Mouse (Mus musculus): Measurements from ENCODE around the gene H2-DMb1. TPM values are rescaled to one million over a fixed set of nuclear protein-coding genes. Genes with fewer than 3 reads are reported as not detected.

H2-DMb1 gene
- polyA plus RNA-seq, 1 experiment: 146 TPM

GRCm38 (mm10) chr17:34209680-34210079, 56.8 kb downstream of the H2-DMb1 start:
- no peak overlapping the region for H3K4me3 ChIP-seq (replicated peaks; ENCODE audit: extremely low read depth, low read depth, low read length)
- TF ChIP-seq CTCF (IDR thresholded peaks at IDR 0.05; ENCODE audit: insufficient read depth, low read length): peak; percentile 40; the same call in 1 of the 2 replicates
- TF ChIP-seq POLR2A (IDR thresholded peaks at IDR 0.05; ENCODE audit: borderline replicate concordance, extremely low read depth, low read depth, low read length): no peak
- 53% methylated on average over 3 of the region's 3 CpGs for WGBS
- H3K4me1 ChIP-seq (ENCODE audit: control insufficient read depth, insufficient read depth, low read length): 0 out of 2 replicates have a peak, but pooled peaks cover 5% of the 10 kb centered on the region
- DNase-seq: no peak

Other genes starting within 250 kb of the H2-DMb1 start
- 0.33 and 0.41 TPM in 2 replicates for gene Platr17, start 247.9 kb upstream of the H2-DMb1 start, polyA plus RNA-seq (2012; rRNA removed)
- gene Daxx, start 243.7 kb upstream of the H2-DMb1 start, polyA plus RNA-seq (2012; rRNA removed): 33.7 and 35.9 TPM in 2 replicates
- gene Tapbp, start 237.2 kb upstream of the H2-DMb1 start, polyA plus RNA-seq (2012; rRNA removed): 225 and 249 TPM in 2 replicates
- 65.1 and 92.1 TPM in 2 replicates for gene Zbtb22, start 237.2 kb upstream of the H2-DMb1 start, polyA plus RNA-seq (2012; rRNA removed)
- 247 and 272 TPM in 2 replicates for gene Rgl2, start 223.5 kb upstream of the H2-DMb1 start, polyA plus RNA-seq (2012; rRNA removed)
- 19.2 and 26.2 TPM in 2 replicates for gene Pfdn6, start 212.7 kb upstream of the H2-DMb1 start, polyA plus RNA-seq (2012; rRNA removed)
- 13.4 and 16.8 TPM in 2 replicates for gene Wdr46, start 212.4 kb upstream of the H2-DMb1 start, polyA plus RNA-seq (2012; rRNA removed)
- 11.4 and 12.6 TPM in 2 replicates for gene B3galt4, start 201.6 kb upstream of the H2-DMb1 start, polyA plus RNA-seq (2012; rRNA removed)
- 62.8 and 70.3 TPM in 2 replicates for gene Vps52, start 197.3 kb upstream of the H2-DMb1 start, polyA plus RNA-seq (2012; rRNA removed)
- 260 and 331 TPM in 2 replicates for gene Rps18, start 197.1 kb upstream of the H2-DMb1 start, polyA plus RNA-seq (2012; rRNA removed)
- gene H2-K1, start 152.7 kb upstream of the H2-DMb1 start, polyA plus RNA-seq (2012; rRNA removed): 2,389 and 3,036 TPM in 2 replicates
- 40.7 and 53.6 TPM in 2 replicates for gene Ring1, start 128.4 kb upstream of the H2-DMb1 start, polyA plus RNA-seq (2012; rRNA removed)
- 91.2 and 130 TPM in 2 replicates for gene H2-Ke6, start 125.0 kb upstream of the H2-DMb1 start, polyA plus RNA-seq (2012; rRNA removed)
- 161 and 183 TPM in 2 replicates for gene Slc39a7, start 121.4 kb upstream of the H2-DMb1 start, polyA plus RNA-seq (2012; rRNA removed)
- gene Rxrb, start 121.3 kb upstream of the H2-DMb1 start, polyA plus RNA-seq (2012; rRNA removed): 63.2 and 79.8 TPM in 2 replicates
- gene Col11a2, start 113.6 kb upstream of the H2-DMb1 start, polyA plus RNA-seq (2012; rRNA removed): 1.0 and 1.3 TPM in 2 replicates
- gene H2-Oa, start 60.7 kb upstream of the H2-DMb1 start, polyA plus RNA-seq (2012; rRNA removed): 14.1 and 19.8 TPM in 2 replicates
- gene H2-DMa, start 33.5 kb upstream of the H2-DMb1 start, polyA plus RNA-seq (2012; rRNA removed): 109 and 118 TPM in 2 replicates
- gene Brd2, start 30.4 kb upstream of the H2-DMb1 start, polyA plus RNA-seq (2012; rRNA removed): 101 and 140 TPM in 2 replicates
- 33.3 and 38.9 TPM in 2 replicates for gene H2-DMb2, start 9.8 kb upstream of the H2-DMb1 start, polyA plus RNA-seq (2012; rRNA removed)
- 45.1 and 46.3 TPM in 2 replicates for gene Tap1, start 34.5 kb downstream of the H2-DMb1 start, polyA plus RNA-seq (2012; rRNA removed)
- gene Psmb9, start 34.7 kb downstream of the H2-DMb1 start, polyA plus RNA-seq (2012; rRNA removed): 83.8 and 99.1 TPM in 2 replicates
- gene Psmb8, start 44.6 kb downstream of the H2-DMb1 start, polyA plus RNA-seq (2012; rRNA removed): 112 and 130 TPM in 2 replicates
- gene Tap2, start 50.5 kb downstream of the H2-DMb1 start, polyA plus RNA-seq (2012; rRNA removed): 68.8 and 70.9 TPM in 2 replicates
- 18.8 and 34.6 TPM in 2 replicates for gene H2-Ob, start 85.8 kb downstream of the H2-DMb1 start, polyA plus RNA-seq (2012; rRNA removed)
- gene H2-Ab1, start 104.6 kb downstream of the H2-DMb1 start, polyA plus RNA-seq (2012; rRNA removed): 1,370 and 1,736 TPM in 2 replicates
- gene H2-Aa, start 134.8 kb downstream of the H2-DMb1 start, polyA plus RNA-seq (2012; rRNA removed): 544 and 571 TPM in 2 replicates
- 256 and 285 TPM in 2 replicates for gene H2-Eb1, start 152.8 kb downstream of the H2-DMb1 start, polyA plus RNA-seq (2012; rRNA removed)
- gene H2-Eb2, start 172.6 kb downstream of the H2-DMb1 start, polyA plus RNA-seq (2012; rRNA removed): 0.63 and 1.2 TPM in 2 replicates
- 0.37 and 0.78 TPM in 2 replicates for gene Btnl2, start 201.8 kb downstream of the H2-DMb1 start, polyA plus RNA-seq (2012; rRNA removed)
- 0.06 and 0.07 TPM in 2 replicates for gene Btnl1, start 224.1 kb downstream of the H2-DMb1 start, polyA plus RNA-seq (2012; rRNA removed)
- 0.49 and 0.75 TPM in 2 replicates for gene BC051142, start 245.7 kb downstream of the H2-DMb1 start, polyA plus RNA-seq (2012; rRNA removed)